Mouse (Mus musculus) heart, postnatal 0 days (tissue): ENCODE data around the gene Pcyt1a.

ENCODE experiments used
- CTCF ChIP-seq: IDR thresholded peaks from 2 replicates; pipeline ENCODE4 v1.5.1; 2016; ENCODE audit warnings: antibody characterized with exemption, control low read depth, low read depth
- EP300 ChIP-seq: IDR thresholded peaks from 2 replicates; pipeline ENCODE4 v1.6.1; 2016; ENCODE audit warnings: antibody characterized with exemption, low read depth

DNA sequence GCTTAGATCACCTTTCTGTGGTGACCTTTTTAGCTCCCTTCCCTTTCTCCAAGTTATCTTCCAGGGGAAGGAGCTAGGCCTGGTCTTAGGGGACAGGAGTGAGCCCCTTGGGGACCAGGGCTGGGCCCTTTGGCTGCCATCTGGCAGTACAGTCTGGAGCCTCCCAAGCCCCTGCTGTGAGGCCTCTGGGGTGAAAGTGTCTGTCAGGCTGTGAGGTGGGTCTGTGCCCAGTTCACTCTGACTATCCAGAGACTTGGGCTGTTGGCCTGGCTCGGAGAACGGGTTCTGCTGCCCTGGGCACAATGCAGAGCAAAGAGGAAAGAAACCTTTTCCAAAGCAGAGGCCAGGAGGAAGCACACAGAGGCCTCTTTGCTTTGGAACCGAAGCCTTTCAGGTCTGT, 82.2 kb downstream of the Pcyt1a start:
- no peak for TF ChIP-seq CTCF
- TF ChIP-seq EP300, result no peak
